Mouse (Mus musculus): ENCODE results near the gene Trim62.

Trim62 gene

DNA sequence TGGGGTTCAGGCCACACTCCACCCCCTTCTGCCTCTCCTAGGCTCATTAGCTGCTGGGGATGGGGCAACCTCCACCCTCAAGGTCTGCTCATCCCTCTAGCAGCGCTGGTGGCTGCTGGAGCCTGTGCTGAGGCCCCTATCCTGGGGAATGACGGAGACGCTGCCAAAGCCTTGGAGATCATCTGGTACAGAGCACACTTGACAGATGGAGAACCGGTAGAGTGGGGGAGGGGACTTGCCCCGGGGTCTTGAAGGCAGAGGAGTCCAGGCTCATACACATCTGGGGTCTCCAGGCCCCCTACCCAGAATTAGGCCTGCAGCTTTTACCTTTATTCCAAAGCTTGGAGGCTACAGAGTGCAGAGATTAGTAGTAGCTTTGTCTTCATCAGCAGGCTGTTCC is 3.2 kb downstream of the Trim62 start:
- DNase-seq: no peak

DNA sequence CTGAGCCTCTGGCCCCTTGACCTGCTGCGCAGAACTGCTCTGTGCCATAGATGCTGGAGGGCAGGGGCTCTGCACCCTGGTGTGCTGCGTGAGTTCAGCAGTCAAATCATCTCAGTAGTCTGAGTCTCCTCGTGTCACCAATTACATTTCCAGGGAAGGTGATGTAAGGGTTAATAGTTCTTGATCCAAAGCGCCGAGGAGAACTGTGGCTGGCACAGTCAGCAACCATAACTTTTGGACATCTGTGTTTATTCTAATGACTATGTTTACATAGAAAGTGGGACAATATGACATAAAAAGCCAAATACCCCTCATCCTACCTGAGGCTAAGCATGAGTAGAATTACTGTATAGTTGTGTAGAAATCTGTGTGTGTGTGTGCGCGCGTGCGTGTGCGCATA is 3.6 kb downstream of the Trim62 start:
- DNase-seq: no peak

- no peak for DNase-seq
Measured at GRCm38 (mm10) chr4:128887641-128888091, 4.3 kb downstream of the Trim62 start.

DNA sequence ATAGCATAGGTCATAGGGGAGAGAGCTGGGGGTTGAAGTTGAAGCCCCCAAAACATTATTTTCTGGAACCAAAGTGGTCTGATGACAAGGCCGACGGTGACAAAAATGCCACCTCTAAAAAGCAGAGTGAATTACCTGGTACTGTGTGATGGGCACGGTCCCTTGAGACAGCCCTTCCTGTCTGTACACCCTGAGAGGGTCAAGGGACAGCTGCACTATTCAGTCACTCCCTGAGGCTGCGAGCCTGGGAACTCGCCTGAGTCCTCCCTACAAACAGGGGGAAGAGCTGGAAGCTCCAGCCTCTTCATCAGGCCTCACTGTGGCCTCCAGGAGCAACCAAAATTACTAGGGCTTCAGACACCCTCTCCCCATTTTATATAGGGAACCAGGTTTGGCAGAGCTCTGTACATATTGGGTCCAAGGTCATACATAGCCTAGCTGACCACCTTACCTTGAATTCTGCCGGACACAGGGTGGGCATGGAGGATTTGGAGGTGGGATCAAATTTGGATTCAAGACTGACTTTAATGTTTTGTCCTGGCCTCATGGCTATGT is 5.1 kb downstream of the Trim62 start:
- no peak for DNase-seq

DNA sequence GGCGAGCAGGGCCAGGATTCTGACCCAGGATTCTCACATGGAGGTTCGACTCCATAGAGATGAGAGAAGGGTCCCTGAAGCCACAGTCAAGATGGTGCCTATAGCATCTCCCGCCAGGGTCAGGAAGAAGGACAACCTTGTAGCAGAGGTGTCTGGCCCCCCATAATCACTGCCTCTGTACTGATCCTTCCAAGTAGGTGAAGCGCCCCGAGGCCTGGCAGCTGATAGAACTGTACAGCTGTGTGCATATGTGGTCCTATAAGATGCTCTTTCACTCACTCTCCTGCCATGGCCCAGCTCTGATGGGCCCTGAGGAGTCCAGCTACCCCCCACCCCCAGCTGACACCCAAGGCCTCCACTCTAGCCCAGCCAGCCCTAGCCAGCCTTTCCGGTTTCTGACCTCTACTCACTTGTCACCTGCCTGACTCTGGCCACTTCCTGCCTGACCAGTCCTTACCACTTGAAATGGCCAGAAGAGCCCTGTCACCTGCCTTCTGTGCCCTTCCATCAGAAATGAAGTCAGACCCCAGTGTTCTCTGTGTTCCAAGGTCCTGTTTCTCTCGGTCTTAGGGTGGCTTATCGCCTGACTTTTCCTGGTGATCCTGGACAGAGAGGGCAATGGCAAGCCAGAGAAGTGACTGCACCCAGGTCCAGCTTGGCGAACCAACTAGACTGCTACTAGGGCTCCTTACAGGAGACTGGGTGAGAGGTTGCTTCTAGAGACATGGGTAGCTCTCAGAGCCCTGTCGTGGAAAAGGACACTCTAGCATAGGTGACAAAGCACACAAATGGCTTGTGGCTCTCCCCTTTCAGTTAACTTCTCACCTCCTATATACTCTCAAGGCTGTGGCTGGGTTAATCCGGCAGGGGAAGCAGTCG is 6.6 kb downstream of the Trim62 start:
- DNase-seq: peak; percentile 21 to 55

DNA sequence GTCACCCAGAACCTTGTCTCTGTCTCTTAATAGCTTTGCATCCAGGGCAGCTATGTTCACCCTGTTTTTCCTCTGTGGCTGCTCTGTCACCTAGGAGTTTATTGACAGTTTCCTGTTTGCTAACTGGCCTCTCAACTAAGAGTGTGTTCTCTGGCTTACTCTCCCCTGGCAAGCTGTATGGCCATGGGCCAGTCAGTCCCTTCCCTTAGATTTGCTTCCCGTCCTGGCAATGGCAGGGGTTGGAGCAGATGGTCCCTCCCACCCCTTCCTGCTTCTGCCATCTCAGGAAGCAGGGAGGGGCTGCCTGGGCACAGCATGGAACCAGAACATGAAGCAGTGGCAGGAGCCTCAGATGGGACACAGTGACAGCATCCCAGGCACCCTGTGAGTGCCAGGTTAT is 7.8 kb downstream of the Trim62 start:
- DNase-seq: peak; percentile 83 to 92

DNA sequence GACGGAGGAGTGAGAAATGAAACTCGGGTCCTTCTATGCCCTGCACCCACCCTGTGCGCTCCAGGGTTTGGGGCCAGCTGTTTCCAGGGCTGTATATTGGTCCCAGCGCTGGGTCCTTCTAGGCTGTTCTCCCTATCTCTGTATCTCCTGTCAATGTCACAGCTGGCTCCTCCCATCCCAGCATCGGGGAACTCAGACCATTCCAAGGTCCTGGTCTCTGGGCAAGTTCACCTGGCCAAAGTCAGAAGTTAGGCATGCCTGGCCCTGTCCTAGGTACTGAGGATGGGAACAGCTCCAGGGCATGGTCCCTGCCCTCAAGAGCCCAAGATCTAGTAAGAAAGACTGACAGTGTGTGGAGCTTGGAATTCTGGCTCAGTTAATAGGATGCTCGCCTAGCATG is 8.4 kb downstream of the Trim62 start:
- no peak for DNase-seq

- no peak for DNase-seq
Measured at GRCm38 (mm10) chr4:128892188-128892587, 8.8 kb downstream of the Trim62 start.

GRCm38 (mm10) chr4:128894112-128894511 is 10.7 kb downstream of the Trim62 start:
- no peak for DNase-seq

DNA sequence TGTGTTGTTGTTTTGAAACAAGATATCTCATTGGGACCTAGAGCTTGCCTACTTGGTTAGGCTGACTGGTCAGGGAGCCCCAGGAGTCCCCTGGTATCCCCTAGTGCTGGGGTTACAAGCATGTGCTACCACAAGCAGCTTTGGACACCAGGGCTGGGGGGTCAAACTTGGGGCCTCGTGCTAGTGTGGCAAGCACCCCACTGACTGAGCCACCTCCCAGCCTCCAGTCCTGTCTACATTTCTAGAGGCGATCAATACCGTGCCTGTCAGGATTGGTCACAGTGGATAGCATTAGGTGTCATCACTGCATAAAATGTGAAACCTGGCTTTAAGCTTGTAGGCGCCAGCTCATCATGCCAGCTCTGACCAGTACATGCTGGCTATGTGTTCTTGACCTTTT is 12.5 kb downstream of the Trim62 start:
- no peak for DNase-seq

DNA sequence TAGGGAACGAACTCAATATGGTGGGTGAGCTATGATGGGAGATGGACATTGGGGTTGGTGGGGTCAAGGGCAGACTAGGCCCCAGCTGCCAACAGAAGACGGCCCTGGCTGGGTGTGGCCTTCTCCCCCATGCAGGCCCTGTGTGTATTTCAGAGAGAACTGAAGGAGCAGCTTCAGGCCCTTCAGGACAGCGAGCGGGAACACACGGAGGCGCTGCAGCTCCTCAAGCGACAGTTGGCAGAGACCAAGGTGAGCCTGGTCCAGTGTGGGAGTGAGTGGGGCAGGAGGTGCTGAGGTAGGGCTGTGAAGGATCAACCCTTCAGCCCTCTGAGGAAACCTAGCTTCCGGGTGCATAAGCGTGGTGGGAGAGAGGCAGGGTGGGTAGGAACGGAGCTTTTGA is 13.3 kb downstream of the Trim62 start:
- DNase-seq: no peak

DNA sequence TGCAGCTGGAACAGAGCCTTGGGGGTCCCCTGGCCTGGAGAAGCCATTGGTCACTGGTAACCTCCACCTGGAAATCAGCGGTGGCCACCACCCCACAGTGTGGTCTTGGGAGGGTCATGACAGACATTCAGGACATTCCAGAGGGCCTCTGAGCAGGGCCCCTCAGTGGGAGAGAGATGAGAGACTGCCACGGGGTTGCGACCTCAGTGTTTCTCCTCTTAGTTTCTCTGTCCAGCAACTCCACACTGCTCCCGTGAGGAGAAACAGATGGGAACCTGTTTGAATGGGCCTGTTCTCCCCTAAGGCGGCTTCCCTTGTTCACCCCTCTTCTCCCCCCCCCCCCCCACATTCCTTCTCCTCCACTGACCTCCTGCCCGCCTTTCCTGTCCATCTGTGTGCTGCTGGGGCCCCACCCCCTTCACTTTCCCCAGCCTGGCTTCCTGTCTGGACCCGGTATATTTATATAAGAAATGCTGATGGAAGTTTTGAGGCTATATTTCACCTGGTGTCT is 14.6 kb downstream of the Trim62 start:
- DNase-seq: peak; percentile 56 to 84

- DNase-seq: peak; percentile 86 to 92
Measured at GRCm38 (mm10) chr4:128899332-128899731, 16.0 kb downstream of the Trim62 start.

DNA sequence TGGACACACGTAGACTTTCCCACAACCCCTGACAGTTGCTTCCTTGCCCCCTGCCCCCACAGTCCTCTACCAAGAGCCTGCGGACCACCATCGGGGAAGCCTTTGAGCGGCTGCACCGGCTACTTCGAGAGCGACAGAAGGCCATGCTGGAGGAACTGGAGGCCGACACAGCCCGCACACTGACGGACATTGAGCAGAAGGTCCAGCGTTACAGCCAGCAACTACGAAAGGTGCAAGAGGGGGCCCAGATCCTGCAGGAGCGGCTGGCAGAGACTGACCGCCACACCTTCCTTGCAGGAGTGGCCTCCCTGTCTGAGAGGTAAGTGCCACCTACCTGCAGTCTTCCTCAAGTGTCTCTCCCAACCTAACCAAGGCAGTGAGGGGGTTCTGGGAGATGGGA is 17.1 kb downstream of the Trim62 start:
- DNase-seq: no peak

- DNase-seq: no peak
Measured at GRCm38 (mm10) chr4:128902390-128902789, 19.0 kb downstream of the Trim62 start.

- no peak for DNase-seq
Measured at GRCm38 (mm10) chr4:128904035-128904800, 20.8 kb downstream of the Trim62 start.

DNA sequence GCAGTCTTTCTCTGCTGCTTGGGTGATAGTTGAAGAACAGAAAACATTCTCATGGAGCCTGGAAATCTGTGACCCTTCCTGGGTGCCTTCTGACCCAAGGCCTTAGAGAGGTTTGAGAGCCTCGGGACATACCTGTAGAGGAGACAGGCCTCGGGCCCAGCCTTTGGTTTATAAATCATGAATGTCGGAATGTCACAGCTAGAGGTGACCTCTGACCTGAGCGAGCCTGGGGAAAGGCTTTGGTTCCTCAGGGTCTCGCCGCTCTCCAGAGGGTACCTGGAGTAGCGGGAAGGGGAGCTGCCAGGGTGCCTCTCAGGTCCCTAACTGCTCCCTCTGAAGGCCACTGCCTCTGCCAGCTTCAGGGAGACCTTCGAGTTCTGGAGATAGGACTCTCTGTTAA is 21.9 kb downstream of the Trim62 start:
- no peak for DNase-seq

- no peak for DNase-seq
Measured at GRCm38 (mm10) chr4:128906757-128907156, 23.4 kb downstream of the Trim62 start.

GRCm38 (mm10) chr4:128907238-128907968 is 24.0 kb downstream of the Trim62 start:
- DNase-seq: peak; percentile 52 to 85

DNA sequence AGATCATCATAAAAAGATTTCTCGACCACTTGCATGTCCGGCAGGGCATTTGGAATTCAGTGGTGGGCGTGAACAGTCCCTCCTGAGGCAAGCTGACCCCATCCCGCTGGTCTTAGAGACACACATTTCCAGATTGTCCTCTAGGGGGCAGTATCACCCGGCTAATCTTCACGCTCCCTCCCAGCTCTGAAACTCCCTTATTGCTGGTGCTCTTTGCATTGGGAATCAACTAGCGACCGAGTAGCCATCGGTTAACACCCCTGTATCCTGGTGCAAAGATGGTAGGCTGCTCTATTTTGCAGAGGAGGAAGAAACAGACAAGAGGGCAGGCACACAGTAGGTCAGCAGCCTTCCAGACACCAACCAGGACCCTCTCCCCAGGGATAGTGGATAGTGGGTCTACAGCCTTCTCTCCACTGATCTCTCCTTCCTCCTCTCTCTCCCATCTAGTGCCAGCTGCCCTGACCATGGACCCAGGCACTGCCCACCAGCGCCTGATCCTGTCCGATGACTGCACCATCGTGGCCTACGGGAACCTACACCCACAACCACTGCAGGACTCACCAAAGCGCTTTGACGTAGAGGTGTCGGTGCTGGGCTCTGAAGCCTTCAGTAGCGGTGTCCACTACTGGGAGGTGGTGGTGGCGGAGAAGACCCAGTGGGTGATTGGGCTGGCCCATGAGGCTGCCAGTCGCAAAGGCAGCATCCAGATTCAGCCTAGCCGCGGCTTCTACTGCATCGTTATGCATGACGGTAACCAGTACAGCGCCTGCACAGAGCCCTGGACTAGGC is 25.4 kb downstream of the Trim62 start:
- DNase-seq: peak; percentile 48 to 69

DNA sequence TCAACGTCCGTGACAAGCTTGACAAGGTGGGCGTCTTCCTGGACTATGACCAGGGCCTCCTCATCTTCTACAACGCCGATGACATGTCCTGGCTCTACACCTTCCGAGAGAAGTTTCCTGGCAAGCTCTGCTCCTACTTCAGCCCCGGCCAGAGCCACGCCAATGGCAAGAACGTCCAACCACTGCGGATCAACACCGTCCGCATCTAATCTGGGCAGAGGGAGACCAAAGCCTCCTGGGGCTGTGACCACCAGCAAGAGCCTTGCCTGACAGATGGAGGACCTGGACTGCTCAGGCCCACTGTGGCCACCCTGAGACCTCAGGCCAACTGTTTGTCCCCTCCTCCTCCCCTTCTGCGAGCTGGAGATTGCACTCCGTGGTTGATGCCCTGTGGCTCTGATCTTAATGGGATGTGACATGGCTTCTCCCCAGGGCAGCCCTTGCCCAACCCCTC is 26.0 kb downstream of the Trim62 start:
- DNase-seq: no peak

All from lung, postnatal 4 days (tissue).